Mouse (Mus musculus) heart, adult 2 months (tissue): ENCODE results near the gene Gfpt2. TPM values are rescaled to one million over a fixed set of nuclear protein-coding genes. Genes with fewer than 3 reads are reported as not detected.

Experiments
- DNase-seq, 2 experiments: peaks; one replicate each; pipeline ENCODE4 v3.0.0; 2021
- H3K27ac ChIP-seq: fragments of 200-600 bp; 2 replicates; pipeline ENCODE4 v1.8.1; 2022
- H3K27me3 ChIP-seq: fragments of 200-500 bp; 2 replicates; pipeline ENCODE4 v1.6.1; 2012; ENCODE audit warnings: mild to moderate bottlenecking, low read length, inconsistent platforms, mixed read lengths; ENCODE audit not compliant: control insufficient read depth, insufficient read depth
- H3K36me3 ChIP-seq: fragments of 200-500 bp; 2 replicates; pipeline ENCODE4 v1.6.1; 2012; ENCODE audit warnings: low read length, inconsistent platforms; ENCODE audit not compliant: control insufficient read depth, insufficient read depth
- H3K4me1 ChIP-seq: fragments of 200-500 bp; 2 replicates; pipeline ENCODE4 v1.6.1; 2011; ENCODE audit warnings: low read length; ENCODE audit not compliant: control insufficient read depth, insufficient read depth
- H3K4me3 ChIP-seq: fragments of 200-600 bp; 2 replicates; pipeline ENCODE4 v1.8.1; 2022
- H3K79me2 ChIP-seq: fragments of 200-500 bp; replicated peaks from 2 replicates; pipeline ENCODE4 v1.6.1; 2012; ENCODE audit warnings: mild to moderate bottlenecking, inconsistent platforms, low read length, moderate library complexity, mixed read lengths; ENCODE audit not compliant: control insufficient read depth, insufficient read depth
- H3K9ac ChIP-seq: fragments of 200-500 bp; 2 replicates; pipeline ENCODE4 v1.6.1; 2012; ENCODE audit warnings: low read depth, mild to moderate bottlenecking, control low read depth, inconsistent platforms, low read length, mixed read lengths
- CTCF ChIP-seq: fragments of 200-600 bp; IDR thresholded peaks from 2 replicates; pipeline ENCODE4 v1.8.1; 2022; ENCODE audit warnings: antibody characterized with exemption, mild to moderate bottlenecking, moderate library complexity
- EP300 ChIP-seq: fragments of 200-500 bp; IDR thresholded peaks from 2 replicates; pipeline ENCODE4 v1.6.1; 2011; ENCODE audit warnings: low read depth, low read length, control low read depth; ENCODE audit not compliant: insufficient read depth
- POLR2A ChIP-seq: fragments of 200-500 bp; IDR thresholded peaks from 2 replicates; pipeline ENCODE4 v1.6.1; 2011; ENCODE audit warnings: mild to moderate bottlenecking, low read depth, low read length, control low read depth; ENCODE audit not compliant: insufficient read depth
- WGBS: fragments of 180-500 bp; shearing (Covaris S2); methylation state at CpG from one replicate; pipeline ENCODE4 v1.1.7; 2018; 5-methylcytosine and 5-hydroxymethylcytosine counted together
- intact Hi-C: fragments of 180-260 bp; cut with DNase I; formaldehyde crosslinking; loops from one replicate; pipeline ENCODE4 v1.15.1; 2025
- polyA plus RNA-seq: library from polyadenylated mRNA; depleted of rRNA; stranded (reverse); fragments of >200 nt; gene quantifications from 2 replicates; pipeline ENCODE4 v1.2.3, GENCODE M21; 2012
- total RNA-seq, 2 experiments: library from RNA; stranded (reverse); gene quantifications; 2 replicates each; pipeline ENCODE4 v1.2.3; 2021

The Gfpt2 gene
- total and polyA plus RNA-seq, 3 experiments: 11.8 to 14.0 (median 13.8) TPM

DNA sequence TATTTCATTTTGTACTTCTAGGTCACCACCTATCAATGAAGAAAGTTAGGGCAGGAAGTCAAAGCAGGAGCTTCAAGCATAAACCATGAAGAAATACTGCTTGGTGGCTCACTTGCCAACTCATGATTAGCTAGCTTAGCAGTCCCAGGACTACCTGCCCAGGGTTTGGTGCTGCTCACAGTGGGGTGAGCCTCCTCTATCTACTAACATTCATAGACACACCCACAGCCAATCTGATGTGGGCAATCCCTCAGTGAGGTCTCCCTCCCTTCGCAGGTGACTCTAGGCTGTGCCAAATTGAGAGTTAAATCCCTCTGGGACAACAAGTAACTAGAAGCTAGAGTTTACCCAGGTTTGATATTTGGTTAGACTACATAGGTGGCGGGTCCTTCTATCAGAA, 28.4 kb downstream of the Gfpt2 start:
- intact Hi-C loops: no loop called here
- no peaks in the 10 kb centered on the region for H3K36me3 ChIP-seq
- no peak overlapping the region for H3K4me3 ChIP-seq
- H3K27ac ChIP-seq: no peak overlapping the region
- no peak for DNase-seq
- no peak overlapping the region for H3K9ac ChIP-seq
- WGBS: 94% methylated on average over 2 of the region's 2 CpGs
- TF ChIP-seq EP300 (no peak), CTCF (no peak), POLR2A (no peak)
- H3K79me2 ChIP-seq: no peaks in the 10 kb centered on the region
- H3K27me3 ChIP-seq: no peaks in the 10 kb centered on the region
- H3K4me1 ChIP-seq: no peaks in the 10 kb centered on the region

DNA sequence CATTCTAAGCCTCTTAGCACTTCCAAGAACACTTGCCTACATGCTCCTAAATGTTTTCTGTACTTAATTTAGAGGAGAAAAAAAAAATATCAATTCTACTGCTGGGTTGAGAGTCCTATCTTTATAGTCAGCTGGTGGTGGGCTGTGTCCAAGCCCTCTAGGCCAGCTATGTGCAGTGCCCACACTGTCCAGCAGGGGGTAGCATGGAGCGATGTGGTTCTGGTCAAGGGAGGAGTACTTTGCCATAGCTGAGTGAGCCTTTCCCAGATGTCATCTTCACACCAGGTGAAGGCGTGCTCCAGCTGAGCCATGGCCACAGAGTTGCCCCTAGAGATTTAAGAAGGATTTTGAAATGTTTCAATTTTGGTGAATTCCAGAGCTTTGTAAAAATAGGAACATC, 30.9 kb downstream of the Gfpt2 start:
- intact Hi-C loops: loop anchor here (5.0 kb wide), 2 partner anchors 42 to 98 kb away; no protein-coding TSS in a partner anchor
- H3K4me1 ChIP-seq: peaks cover 2% of the 10 kb centered on the region
- WGBS: 44% methylated on average over 2 of the region's 2 CpGs

DNA sequence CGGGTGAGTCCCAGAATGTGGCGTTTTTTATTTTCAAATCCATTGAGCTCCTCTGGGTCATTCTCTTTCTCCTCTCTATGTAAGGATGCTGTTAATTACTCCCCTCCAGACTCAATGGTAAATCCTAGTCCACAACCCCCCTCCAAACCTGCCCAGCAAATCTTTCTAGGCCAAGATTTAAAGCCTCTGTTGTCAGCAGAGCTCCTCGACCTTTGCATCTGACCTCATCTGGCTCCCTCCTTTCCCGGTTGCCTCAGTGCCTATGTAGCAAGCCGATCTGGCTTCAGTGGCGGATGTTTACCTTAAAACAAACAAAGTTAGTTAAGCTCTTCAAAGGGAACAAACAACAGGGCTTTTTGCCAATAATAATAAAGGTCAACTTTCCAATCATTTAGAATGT, 33.3 kb downstream of the Gfpt2 start:
- no peak overlapping the region for H3K27ac ChIP-seq
- H3K9ac ChIP-seq: no peak overlapping the region
- H3K79me2 ChIP-seq: no peaks in the 10 kb centered on the region
- WGBS: 72% methylated on average over 6 of the region's 6 CpGs
- peaks cover 2% of the 10 kb centered on the region for H3K4me1 ChIP-seq
- no peak for TF ChIP-seq CTCF
- intact Hi-C loops: loop anchor here (5.0 kb wide), 2 partner anchors 40 to 100 kb away; no protein-coding TSS in a partner anchor
- no peak for DNase-seq
- H3K4me3 ChIP-seq: no peak overlapping the region
- no peaks in the 10 kb centered on the region for H3K36me3 ChIP-seq
- no peaks in the 10 kb centered on the region for H3K27me3 ChIP-seq

More for the DNA sequence above, 30.9 kb downstream of the Gfpt2 start:
- no peak; the same call in none of the 2 replicates for TF ChIP-seq CTCF
- TF ChIP-seq POLR2A: no peak
- TF ChIP-seq EP300: no peak
- Histone ChIP-seq H3K36me3 (no peaks in the 10 kb centered on the region), H3K27me3 (no peaks in the 10 kb centered on the region), H3K27ac (no peak overlapping the region), H3K9ac (no peak overlapping the region), H3K4me3 (no peak overlapping the region), H3K79me2 (no peaks in the 10 kb centered on the region)
- DNase-seq: peak; percentile 58 to 87

DNA sequence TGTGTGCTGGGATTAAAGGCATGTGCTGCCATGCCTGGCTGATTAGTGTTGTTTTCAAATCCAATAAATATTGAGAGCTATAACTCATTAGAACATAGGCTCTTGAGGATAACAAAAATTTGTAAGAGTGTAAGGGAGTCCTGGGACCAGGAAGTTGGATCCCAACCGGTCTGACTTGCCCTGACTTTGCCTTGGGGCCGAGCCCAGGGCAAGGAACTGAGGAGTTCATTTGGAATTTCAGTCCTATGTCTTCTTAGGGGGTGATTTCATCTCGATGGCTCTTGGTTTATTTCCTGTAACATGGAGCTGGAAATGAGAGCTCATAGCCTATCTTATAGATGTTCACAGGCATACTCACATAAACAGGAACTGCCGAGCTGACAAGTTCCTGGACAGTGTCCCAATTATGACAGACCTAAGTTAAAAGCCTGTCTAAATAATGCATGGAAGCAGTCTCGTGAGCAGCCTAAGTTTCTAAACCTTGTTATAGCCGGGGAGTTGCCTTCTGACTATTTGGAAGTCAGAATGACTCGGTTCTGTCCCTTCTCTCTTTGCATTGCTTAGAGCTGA, 35.3 kb downstream of the Gfpt2 start:
- no peak overlapping the region for H3K4me3 ChIP-seq
- H3K79me2 ChIP-seq: no peaks in the 10 kb centered on the region
- DNase-seq: no peak
- H3K36me3 ChIP-seq: no peaks in the 10 kb centered on the region
- H3K9ac ChIP-seq: no peak overlapping the region
- intact Hi-C loops: loop anchor here (5.0 kb wide), 2 partner anchors 38 to 102 kb away; no protein-coding TSS in a partner anchor
- H3K4me1 ChIP-seq: peaks cover 2% of the 10 kb centered on the region
- no peaks in the 10 kb centered on the region for H3K27me3 ChIP-seq
- H3K27ac ChIP-seq: no peak overlapping the region
- WGBS: 27% methylated on average over 7 of the region's 7 CpGs
- TF ChIP-seq POLR2A (no peak), EP300 (no peak), CTCF (no peak)

DNA sequence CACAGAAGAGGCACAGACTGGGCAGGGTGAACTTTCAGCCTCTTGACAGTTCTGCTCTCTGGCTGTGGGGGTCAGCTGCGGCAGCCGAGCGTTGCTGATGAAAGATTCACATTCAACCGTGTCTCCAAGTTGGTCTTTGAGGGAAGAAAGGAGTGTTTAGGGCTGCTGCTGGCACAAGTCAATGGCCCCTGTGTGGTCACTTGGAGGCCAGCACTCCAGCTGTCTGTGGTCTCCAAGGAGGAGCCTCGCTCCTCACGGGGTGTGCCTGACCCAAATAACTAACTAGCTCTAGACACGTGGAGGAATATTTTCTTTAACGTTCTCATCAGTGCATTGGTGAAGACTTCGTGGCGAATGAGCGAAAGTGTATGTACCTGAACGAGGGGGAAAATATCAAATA, 38.0 kb downstream of the Gfpt2 start:
- intact Hi-C loops: no loop called here
- H3K4me3 ChIP-seq: no peak overlapping the region
- peak; percentile 23 to 33 for DNase-seq
- WGBS: 78% methylated on average over 12 of the region's 12 CpGs
- peaks cover 2% of the 10 kb centered on the region for H3K4me1 ChIP-seq
- no peaks in the 10 kb centered on the region for H3K27me3 ChIP-seq
- H3K79me2 ChIP-seq: no peaks in the 10 kb centered on the region
- TF ChIP-seq EP300: no peak
- TF ChIP-seq CTCF: no peak
- TF ChIP-seq POLR2A: no peak
- H3K27ac ChIP-seq: no peak overlapping the region
- no peak overlapping the region for H3K9ac ChIP-seq
- no peaks in the 10 kb centered on the region for H3K36me3 ChIP-seq

DNA sequence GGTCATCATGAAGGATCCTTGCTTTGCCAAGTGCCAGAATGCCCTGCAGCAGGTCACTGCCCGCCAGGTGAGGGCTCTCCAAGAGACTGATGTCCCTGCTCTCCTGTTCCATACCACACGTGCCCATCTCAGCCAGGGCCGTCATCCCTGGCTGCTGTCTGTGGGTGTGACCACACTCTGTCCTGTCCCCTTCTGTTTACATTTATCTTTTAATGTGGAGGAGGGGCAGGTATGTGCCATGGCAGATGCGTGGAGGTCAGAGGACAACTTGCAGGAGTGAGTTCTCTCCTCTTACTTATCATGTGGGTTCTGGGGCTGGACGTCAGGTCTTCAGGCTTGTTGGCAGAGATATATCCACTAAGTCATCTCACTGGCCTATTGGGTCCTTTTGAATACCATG, 39.0 kb downstream of the Gfpt2 start:
- 81% methylated on average over 5 of the region's 5 CpGs for WGBS
- intact Hi-C loops: no loop called here

More for the DNA sequence above, 39.0 kb downstream of the Gfpt2 start:
- Histone ChIP-seq H3K4me1 (peaks cover 2% of the 10 kb centered on the region), H3K27me3 (no peaks in the 10 kb centered on the region), H3K79me2 (no peaks in the 10 kb centered on the region), H3K36me3 (no peaks in the 10 kb centered on the region), H3K4me3 (no peak overlapping the region), H3K9ac (no peak overlapping the region), H3K27ac (no peak overlapping the region)
- no peak for DNase-seq
- TF ChIP-seq CTCF (no peak), EP300 (no peak), POLR2A (no peak)
